Mouse (Mus musculus): ENCODE results near the gene Ccdc186.

Ccdc186 gene

GRCm38 (mm10) chr19:56774971-56775892 is 46.8 kb downstream of the Ccdc186 start:
- no peak for TF ChIP-seq GATA4 (IDR thresholded peaks at IDR 0.05; ENCODE audit: insufficient replicate concordance, low read length)

GRCm38 (mm10) chr19:56774408-56774962 is 47.5 kb downstream of the Ccdc186 start:
- TF ChIP-seq GATA4 (IDR thresholded peaks at IDR 0.05; ENCODE audit: insufficient replicate concordance, low read length), result no peak

GRCm38 (mm10) chr19:56773393-56773971 is 48.5 kb downstream of the Ccdc186 start:
- no peak for TF ChIP-seq GATA4 (IDR thresholded peaks at IDR 0.05; ENCODE audit: insufficient replicate concordance, low read length)

GRCm38 (mm10) chr19:56772158-56772557 is 49.8 kb downstream of the Ccdc186 start:
- no peak for TF ChIP-seq GATA4 (IDR thresholded peaks at IDR 0.05; ENCODE audit: insufficient replicate concordance, low read length)

GRCm38 (mm10) chr19:56769024-56769423 is 53.0 kb downstream of the Ccdc186 start:
- no peak for TF ChIP-seq GATA4 (IDR thresholded peaks at IDR 0.05; ENCODE audit: insufficient replicate concordance, low read length)

- no peak for TF ChIP-seq GATA4 (IDR thresholded peaks at IDR 0.05; ENCODE audit: insufficient replicate concordance, low read length)
Observed at GRCm38 (mm10) chr19:56762686-56763085, 59.3 kb downstream of the Ccdc186 start.

- TF ChIP-seq GATA4 (IDR thresholded peaks at IDR 0.05; ENCODE audit: insufficient replicate concordance, low read length), result no peak
Observed at GRCm38 (mm10) chr19:56761727-56762126, 60.3 kb downstream of the Ccdc186 start.

GRCm38 (mm10) chr19:56761096-56761495 is 60.9 kb downstream of the Ccdc186 start:
- no peak for TF ChIP-seq GATA4 (IDR thresholded peaks at IDR 0.05; ENCODE audit: insufficient replicate concordance, low read length)

- no peak for TF ChIP-seq GATA4 (IDR thresholded peaks at IDR 0.05; ENCODE audit: insufficient replicate concordance, low read length)
Observed at GRCm38 (mm10) chr19:56760306-56760940, 61.6 kb downstream of the Ccdc186 start.

- TF ChIP-seq GATA4 (IDR thresholded peaks at IDR 0.05; ENCODE audit: insufficient replicate concordance, low read length), result no peak
Observed at GRCm38 (mm10) chr19:56759740-56760139, 62.2 kb downstream of the Ccdc186 start.

- TF ChIP-seq GATA4 (IDR thresholded peaks at IDR 0.05; ENCODE audit: insufficient replicate concordance, low read length), result no peak
Observed at GRCm38 (mm10) chr19:56758311-56758710, 63.7 kb downstream of the Ccdc186 start.

GRCm38 (mm10) chr19:56756412-56756811 is 65.6 kb downstream of the Ccdc186 start:
- no peak for TF ChIP-seq GATA4 (IDR thresholded peaks at IDR 0.05; ENCODE audit: insufficient replicate concordance, low read length)

GRCm38 (mm10) chr19:56750709-56751108 is 71.3 kb downstream of the Ccdc186 start:
- TF ChIP-seq GATA4 (IDR thresholded peaks at IDR 0.05; ENCODE audit: insufficient replicate concordance, low read length), result no peak

- no peak for TF ChIP-seq GATA4 (IDR thresholded peaks at IDR 0.05; ENCODE audit: insufficient replicate concordance, low read length)
Observed at GRCm38 (mm10) chr19:56749343-56749742, 72.6 kb downstream of the Ccdc186 start.

GRCm38 (mm10) chr19:56747878-56748277 is 74.1 kb downstream of the Ccdc186 start:
- TF ChIP-seq GATA4 (IDR thresholded peaks at IDR 0.05; ENCODE audit: insufficient replicate concordance, low read length), result no peak

All from liver, adult (tissue).